Mouse (Mus musculus) forebrain, embryonic 16.5 days (tissue): ENCODE results near the gene Slc31a1. TPM values are rescaled to one million over a fixed set of nuclear protein-coding genes. Genes with fewer than 3 reads are reported as not detected.

Experiments
- ATAC-seq: fragments of 200-750 bp; cut with Nextera tagmentation; 2 replicates; pipeline ENCODE4 v1.8.0; 2017; ENCODE audit warnings: mild to moderate bottlenecking, moderate library complexity
- H3K27ac ChIP-seq: fragments of 300-500 bp; sonication (generic); 2 replicates; pipeline ENCODE4 v1.5.1; 2014; ENCODE audit warnings: low read length, control low read depth
- H3K27me3 ChIP-seq: fragments of 300-500 bp; sonication (generic); replicated peaks from 2 replicates; pipeline ENCODE4 v1.6.1; 2014; ENCODE audit warnings: low read length; ENCODE audit not compliant: control insufficient read depth, insufficient read depth
- H3K36me3 ChIP-seq: fragments of 300-500 bp; sonication (generic); 2 replicates; pipeline ENCODE4 v1.6.1; 2014; ENCODE audit not compliant: control insufficient read depth, insufficient read depth
- H3K4me1 ChIP-seq: fragments of 300-500 bp; sonication (generic); replicated peaks from 2 replicates; pipeline ENCODE4 v1.6.1; 2014; ENCODE audit warnings: low read length; ENCODE audit not compliant: control insufficient read depth, insufficient read depth
- H3K4me2 ChIP-seq: fragments of 300-500 bp; sonication (generic); 2 replicates; pipeline ENCODE4 v1.6.1; 2014; ENCODE audit warnings: mild to moderate bottlenecking, low read length, control low read depth
- H3K4me3 ChIP-seq: fragments of 300-500 bp; sonication (generic); replicated peaks from 2 replicates; pipeline ENCODE4 v1.5.1; 2014; ENCODE audit warnings: mild to moderate bottlenecking, low read length, control low read depth
- H3K9ac ChIP-seq: fragments of 300-500 bp; sonication (generic); replicated peaks from 2 replicates; pipeline ENCODE4 v1.6.1; 2014; ENCODE audit warnings: low read depth, low read length, control low read depth
- H3K9me3 ChIP-seq: fragments of 300-500 bp; sonication (generic); 2 replicates; pipeline ENCODE4 v1.6.1; 2016; ENCODE audit warnings: low read length; ENCODE audit not compliant: control insufficient read depth
- WGBS: fragments of 180-500 bp; shearing (Covaris S2); extraction: QIAGEN DNeasy Blood & Tissue Kit; methylation state at CpG from one replicate; pipeline ENCODE4 v1.1.7; 2014; 5-methylcytosine and 5-hydroxymethylcytosine counted together
- polyA plus RNA-seq: library from polyadenylated mRNA; unstranded; fragments of >200 nt; fragmentation: Nextera tagmentation; extraction: Ambion mirVana; gene quantifications from 2 replicates; pipeline ENCODE4 v1.2.1, GENCODE M21; 2015

Slc31a1 gene
- polyA plus RNA-seq, 1 experiment from 2014 or later = 39.6 TPM

DNA sequence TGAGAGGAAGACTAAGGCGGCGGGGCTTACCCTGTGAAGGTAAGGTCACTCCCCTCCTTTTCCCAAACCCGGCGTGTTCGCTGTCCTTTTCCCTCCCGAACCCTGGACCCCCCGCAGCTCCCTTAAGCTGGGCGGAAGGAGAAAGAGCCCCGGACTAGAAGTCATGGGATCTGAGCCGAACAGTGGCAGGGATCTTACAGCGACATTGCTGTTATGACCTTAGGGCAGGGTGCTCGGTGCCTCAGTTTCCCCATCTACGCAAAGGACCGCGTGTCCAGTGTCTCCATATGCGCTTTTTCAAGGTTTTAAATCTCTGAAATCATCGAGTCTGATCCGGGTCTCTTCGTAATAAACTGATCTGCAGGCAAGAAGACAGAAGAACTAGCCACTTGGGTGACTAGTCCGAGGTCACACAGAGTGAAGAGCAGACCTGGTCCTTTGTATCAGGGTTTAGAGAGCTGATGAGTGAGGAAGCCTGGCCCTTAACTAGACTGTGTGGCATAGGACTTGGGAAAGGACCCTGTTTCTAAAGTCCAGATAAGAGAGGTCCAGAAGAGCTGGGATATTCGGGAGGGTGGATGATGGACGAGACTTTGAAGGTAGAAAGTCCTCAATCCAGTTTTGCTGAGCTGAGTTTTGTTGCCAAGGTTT, 403 bp downstream of the Slc31a1 start:
- Histone ChIP-seq H3K36me3 (no peaks in the 10 kb centered on the region), H3K4me1 (peaks cover 23% of the 10 kb centered on the region), H3K27ac (no peak overlapping the region), H3K9ac (peak overlapping the region; percentile 72), H3K4me2 (peak overlapping the region; percentile 90), H3K4me3 (peak overlapping the region; percentile 88), H3K27me3 (no peaks in the 10 kb centered on the region), H3K9me3 (no peaks in the 10 kb centered on the region)
- under 1% methylated on average over 22 of the region's 22 CpGs for WGBS
- no peak for ATAC-seq

DNA sequence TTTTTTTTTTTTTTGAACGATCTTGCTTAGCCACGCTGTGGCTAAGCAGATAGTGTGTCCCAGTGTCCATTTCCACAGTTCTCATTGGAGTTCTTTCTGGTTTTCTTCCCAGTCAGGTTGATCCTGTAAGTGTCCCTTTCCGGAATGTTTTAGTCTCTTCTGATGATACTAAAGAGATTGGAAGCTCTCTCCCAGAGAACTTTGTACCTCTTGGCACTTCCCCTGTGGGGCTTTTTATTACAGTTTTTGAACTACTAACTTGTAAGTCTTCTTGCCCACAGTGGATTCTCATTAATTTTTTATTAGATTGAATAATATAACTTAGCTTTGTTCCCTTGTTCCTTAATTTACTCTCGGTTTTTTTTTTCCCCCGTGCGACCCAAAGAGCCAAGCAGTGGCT, 1.0 kb downstream of the Slc31a1 start:
- Histone ChIP-seq H3K9ac (no peak overlapping the region; the same call in 1 of the 2 replicates), H3K27ac (no peak overlapping the region)

GRCm38 (mm10) chr4:62361997-62362396, 1.5 kb downstream of the Slc31a1 start:
- 97% methylated on average over 1 of the region's 1 CpGs for WGBS
- no peak overlapping the region for H3K4me3 ChIP-seq
- no peak overlapping the region for H3K27ac ChIP-seq
- H3K4me1 ChIP-seq = peaks cover 23% of the 10 kb centered on the region
- H3K9ac ChIP-seq = no peak overlapping the region
- no peaks in the 10 kb centered on the region for H3K27me3 ChIP-seq
- peak overlapping the region; percentile 90; the same call in 1 of the 2 replicates for H3K4me2 ChIP-seq
- ATAC-seq = no peak
- H3K36me3 ChIP-seq = no peaks in the 10 kb centered on the region
- H3K9me3 ChIP-seq = no peaks in the 10 kb centered on the region

More for the DNA sequence above, 1.0 kb downstream of the Slc31a1 start:
- Histone ChIP-seq H3K4me2 (peak overlapping the region; percentile 90), H3K4me3 (peak overlapping the region; percentile 88), H3K9me3 (no peaks in the 10 kb centered on the region), H3K27me3 (no peaks in the 10 kb centered on the region), H3K4me1 (peaks cover 23% of the 10 kb centered on the region), H3K36me3 (no peaks in the 10 kb centered on the region)
- WGBS = 43% methylated on average over 6 of the region's 6 CpGs
- ATAC-seq = no peak

GRCm38 (mm10) chr4:62362437-62362836, 1.9 kb downstream of the Slc31a1 start:
- no peaks in the 10 kb centered on the region for H3K27me3 ChIP-seq
- no peak for ATAC-seq
- H3K4me2 ChIP-seq = no peak overlapping the region
- H3K9me3 ChIP-seq = no peaks in the 10 kb centered on the region
- WGBS = 87% methylated on average over 2 of the region's 2 CpGs
- no peak overlapping the region for H3K4me3 ChIP-seq
- no peaks in the 10 kb centered on the region for H3K36me3 ChIP-seq
- H3K27ac ChIP-seq = no peak overlapping the region
- H3K9ac ChIP-seq = no peak overlapping the region
- peaks cover 23% of the 10 kb centered on the region for H3K4me1 ChIP-seq

- H3K4me2 ChIP-seq = no peak overlapping the region
- H3K9me3 ChIP-seq = no peaks in the 10 kb centered on the region
- no peak overlapping the region for H3K27ac ChIP-seq
- H3K27me3 ChIP-seq = no peaks in the 10 kb centered on the region
- no peak overlapping the region for H3K9ac ChIP-seq
- H3K4me3 ChIP-seq = no peak overlapping the region
- ATAC-seq = no peak
- WGBS = 92% methylated on average over 8 of the region's 8 CpGs
- H3K36me3 ChIP-seq = no peaks in the 10 kb centered on the region
- H3K4me1 ChIP-seq = peaks cover 16% of the 10 kb centered on the region
These were observed 3.8 kb downstream of the Slc31a1 start for GRCm38 (mm10) chr4:62364299-62364698.

- Histone ChIP-seq H3K4me3 (no peak overlapping the region), H3K27me3 (no peaks in the 10 kb centered on the region), H3K9ac (no peak overlapping the region), H3K9me3 (no peaks in the 10 kb centered on the region), H3K27ac (no peak overlapping the region), H3K36me3 (no peaks in the 10 kb centered on the region), H3K4me2 (no peak overlapping the region), H3K4me1 (peaks cover 8% of the 10 kb centered on the region)
- WGBS = 81% methylated on average over 4 of the region's 4 CpGs
- ATAC-seq = no peak
These were observed 5.8 kb downstream of the Slc31a1 start for GRCm38 (mm10) chr4:62366291-62366690.

- H3K4me3 ChIP-seq = no peak overlapping the region
- no peaks in the 10 kb centered on the region for H3K9me3 ChIP-seq
- no peak for ATAC-seq
- no peak overlapping the region for H3K9ac ChIP-seq
- no peak overlapping the region for H3K4me2 ChIP-seq
- H3K27me3 ChIP-seq = no peaks in the 10 kb centered on the region
- no peaks in the 10 kb centered on the region for H3K4me1 ChIP-seq
- WGBS = 92% methylated on average over 6 of the region's 6 CpGs
- no peak overlapping the region for H3K27ac ChIP-seq
- no peaks in the 10 kb centered on the region for H3K36me3 ChIP-seq
These were observed 7.1 kb downstream of the Slc31a1 start for GRCm38 (mm10) chr4:62367586-62367985.

DNA sequence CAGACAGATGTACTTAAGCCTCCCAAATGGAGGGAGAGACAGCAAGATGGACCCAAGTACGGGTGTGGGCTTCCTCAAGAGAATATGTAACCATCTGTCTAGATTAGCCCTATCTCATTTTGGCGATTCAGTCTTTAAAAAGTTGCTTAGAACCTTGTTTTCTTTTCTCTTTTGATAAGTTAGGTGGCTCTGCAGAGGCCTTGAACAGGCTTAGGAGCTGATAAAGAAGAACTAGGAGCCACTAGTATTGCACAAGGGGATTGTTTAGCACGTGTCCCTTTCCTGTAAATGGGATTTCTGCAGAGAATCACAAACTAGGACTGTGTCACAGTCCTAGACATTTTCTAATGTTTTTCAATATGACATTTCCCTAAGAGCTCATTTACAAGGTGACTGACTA, 8.6 kb downstream of the Slc31a1 start:
- no peaks in the 10 kb centered on the region for H3K4me1 ChIP-seq
- ATAC-seq = no peak
- no peaks in the 10 kb centered on the region for H3K36me3 ChIP-seq
- 79% methylated on average over 3 of the region's 3 CpGs for WGBS
- H3K4me2 ChIP-seq = no peak overlapping the region
- H3K9me3 ChIP-seq = no peaks in the 10 kb centered on the region
- no peak overlapping the region for H3K4me3 ChIP-seq
- no peak overlapping the region for H3K9ac ChIP-seq
- no peak overlapping the region for H3K27ac ChIP-seq
- H3K27me3 ChIP-seq = no peaks in the 10 kb centered on the region

DNA sequence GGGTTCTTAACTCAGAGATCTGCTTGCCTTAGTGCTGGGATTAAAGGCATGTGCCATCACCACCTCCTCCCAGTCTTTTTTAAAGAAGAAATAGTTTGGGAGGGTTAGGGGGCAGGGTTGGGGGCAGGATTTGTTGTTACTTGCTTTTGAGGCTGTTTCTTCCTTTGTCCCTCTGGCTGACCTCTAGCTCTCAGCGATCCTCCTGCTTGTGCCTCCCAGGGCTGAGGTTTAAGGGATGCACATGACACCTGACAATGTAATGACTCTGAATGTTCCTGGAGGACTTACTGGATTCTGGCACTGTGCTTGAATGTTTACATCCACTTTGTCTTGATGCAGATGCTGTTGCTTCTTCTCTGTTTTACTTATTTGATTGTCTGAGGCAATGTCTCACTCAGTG, 11.9 kb downstream of the Slc31a1 start:
- H3K27me3 ChIP-seq = no peaks in the 10 kb centered on the region
- H3K4me1 ChIP-seq = no peaks in the 10 kb centered on the region
- H3K4me2 ChIP-seq = no peak overlapping the region
- H3K27ac ChIP-seq = no peak overlapping the region
- no peak overlapping the region for H3K9ac ChIP-seq
- 29% methylated on average over 1 of the region's 1 CpGs for WGBS
- H3K9me3 ChIP-seq = no peaks in the 10 kb centered on the region
- H3K36me3 ChIP-seq = no peaks in the 10 kb centered on the region
- H3K4me3 ChIP-seq = no peak overlapping the region
- no peak for ATAC-seq
